Mouse (Mus musculus): ENCODE results near the gene Gucy2f.

GRCm38 (mm10) chrX:142111236-142111635, 85.5 kb downstream of the Gucy2f start:
- TF ChIP-seq CTCF (IDR thresholded peaks at IDR 0.05 in 2 of 3, conservative IDR thresholded peaks at IDR 0.05 in 1 of 3; ENCODE audit: control insufficient read depth in 1 of 3, insufficient read depth in 1 of 3, low read depth in 2 of 3, low read length in 3 of 3, poor library complexity in 1 of 3, severe bottlenecking in 1 of 3) (no peak), POLR2AphosphoS2 (IDR thresholded peaks at IDR 0.05; ENCODE audit: low read length) (no peak), MEF2A (IDR thresholded peaks at IDR 0.05; ENCODE audit: extremely low read depth, insufficient replicate concordance, low read depth, low read length, poor library complexity, severe bottlenecking) (no peak), GATA1 (IDR thresholded peaks at IDR 0.05; ENCODE audit: low read depth, low read length) (no peak), BHLHE40 (IDR thresholded peaks at IDR 0.05; ENCODE audit: borderline replicate concordance, low read depth, low read length) (no peak), POLR2A (IDR thresholded peaks at IDR 0.05; ENCODE audit: control insufficient read depth in 1 of 2, insufficient read depth in 1 of 2, low read depth in 1 of 2, low read length in 2 of 2, poor library complexity in 1 of 2) (no peak), TCF12 (IDR thresholded peaks at IDR 0.05; ENCODE audit: low read depth, low read length) (no peak), USF1 (IDR thresholded peaks at IDR 0.05; ENCODE audit: low read depth, low read length) (no peak), MAX (IDR thresholded peaks at IDR 0.05; ENCODE audit: low read length) (no peak), TAL1 (IDR thresholded peaks at IDR 0.05; ENCODE audit: low read length) (no peak)

Data from MEL (cell line).